Mouse (Mus musculus): ENCODE data around the gene B3gnt8. TPM values are rescaled to one million over a fixed set of nuclear protein-coding genes. Genes with fewer than 3 reads are reported as not detected.
A peak's percentile ranks its signal among the peaks of the same experiment; 100 is the strongest.

The B3gnt8 gene
- total RNA-seq, 1 experiment from 2014 or later, result 4.2 TPM

DNA sequence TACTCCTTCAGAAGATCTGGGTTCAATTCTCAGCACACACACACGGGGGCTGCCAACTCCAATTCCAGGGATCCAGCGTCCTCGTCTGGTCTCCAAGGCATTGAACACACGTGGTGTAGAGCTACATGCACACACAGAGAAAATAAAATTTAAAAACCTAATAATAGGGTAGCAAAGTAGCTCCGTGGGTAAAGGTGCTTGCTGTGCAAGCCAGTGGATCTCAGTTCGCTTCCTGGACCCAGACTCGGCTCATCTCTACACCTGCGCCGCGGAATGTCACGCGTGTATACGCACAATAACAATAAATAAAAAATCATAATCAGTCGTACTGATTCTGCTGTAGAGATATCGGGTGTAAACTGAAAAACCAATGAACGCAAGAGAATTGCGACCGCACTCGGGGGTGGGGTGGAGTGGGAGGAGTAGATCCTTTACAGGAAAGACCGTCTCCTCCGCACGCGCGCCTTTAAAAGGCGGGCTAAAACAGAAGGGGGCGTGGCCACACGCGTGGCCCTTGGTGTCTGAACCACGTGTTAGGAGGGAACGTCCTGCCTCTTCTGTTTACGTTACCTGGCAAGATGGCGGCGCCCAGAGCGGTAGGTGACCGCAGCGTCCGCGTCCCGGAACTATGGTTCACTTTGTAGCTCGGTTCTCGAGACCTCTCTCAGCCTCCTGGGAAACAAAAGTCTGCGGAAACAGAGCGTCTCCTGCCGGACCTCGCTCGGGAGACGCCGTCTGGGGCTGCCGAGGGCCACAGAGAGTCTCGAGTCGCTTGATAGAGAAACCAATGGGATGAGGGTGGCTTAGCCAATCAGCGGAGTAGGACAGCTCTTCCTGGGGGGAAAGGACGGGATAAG lies 7.4 kb upstream of the B3gnt8 start, which contains the start of gene Dmac2:
TSS of gene Dmac2 (plus strand) at position 550 of the 857 bp plus-strand sequence.
- ATAC-seq (replicated peaks; ENCODE audit: low read depth, poor library complexity, severe bottlenecking), result peak; percentile 96

DNA sequence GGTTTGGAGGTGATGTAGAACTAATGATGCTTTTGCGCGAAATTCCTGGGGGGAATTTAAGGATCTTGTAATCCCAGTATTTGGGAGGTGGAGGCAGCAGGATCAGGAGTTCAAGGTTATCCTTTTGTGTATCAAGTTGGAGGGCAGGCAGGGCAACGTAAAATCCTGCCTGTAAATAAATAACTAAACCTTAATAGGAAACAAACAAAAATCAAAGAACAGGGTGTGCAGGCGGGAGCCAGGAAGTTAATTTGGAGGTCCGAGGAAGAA lies 6.8 kb upstream of the B3gnt8 start:
- ATAC-seq (replicated peaks; ENCODE audit: low read depth, poor library complexity, severe bottlenecking), result no peak

GRCm38 (mm10) chr7:25620101-25620500 lies 6.4 kb upstream of the B3gnt8 start:
- no peak for ATAC-seq (replicated peaks; ENCODE audit: low read depth, poor library complexity, severe bottlenecking)

DNA sequence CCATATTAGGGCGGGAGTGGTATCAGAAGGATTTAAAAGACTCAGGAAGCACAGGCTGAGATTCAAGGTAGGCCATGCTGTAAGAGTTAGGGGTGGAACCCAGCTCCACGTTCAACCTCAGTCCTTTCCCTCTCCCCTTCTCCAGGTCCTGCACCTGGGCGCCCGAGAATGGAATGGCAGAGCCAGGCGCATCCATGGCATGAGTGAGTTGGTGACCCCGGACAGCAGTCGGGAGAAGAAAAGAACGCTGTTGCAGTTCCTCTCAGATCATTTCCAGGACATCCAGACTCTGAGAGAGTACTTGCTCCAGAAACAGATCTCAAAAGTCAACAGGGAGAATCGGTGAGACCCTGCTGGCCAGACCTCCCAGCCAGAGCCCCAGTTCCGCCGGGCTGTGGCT lies 5.7 kb upstream of the B3gnt8 start:
- ATAC-seq (replicated peaks; ENCODE audit: low read depth, poor library complexity, severe bottlenecking), result no peak

DNA sequence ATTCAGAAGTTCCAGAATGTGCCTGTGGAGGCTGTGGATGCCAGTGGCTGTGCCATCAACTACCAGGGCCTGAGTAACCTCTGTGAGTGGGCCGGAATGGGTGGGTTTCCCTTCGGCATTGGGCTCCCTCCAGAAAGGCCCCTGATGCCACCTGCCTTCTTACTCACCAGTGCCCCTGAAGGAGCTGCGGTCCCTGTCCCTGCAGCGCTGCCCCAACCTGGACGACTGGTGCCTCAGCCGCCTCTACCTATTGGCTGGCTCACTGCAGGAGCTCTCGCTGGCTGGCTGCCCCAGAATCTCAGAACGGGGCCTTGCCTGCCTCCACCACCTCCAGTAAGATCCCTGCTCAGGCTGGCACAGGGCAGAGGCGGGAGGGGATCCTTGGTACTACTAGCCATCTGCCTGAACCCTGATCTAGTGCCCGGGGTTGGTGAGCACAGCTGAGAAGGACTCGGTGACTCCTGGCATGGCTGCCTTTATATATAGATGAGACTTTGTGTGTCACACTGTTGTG lies 2.5 kb upstream of the B3gnt8 start:
- ATAC-seq (replicated peaks; ENCODE audit: low read depth, poor library complexity, severe bottlenecking), result no peak

DNA sequence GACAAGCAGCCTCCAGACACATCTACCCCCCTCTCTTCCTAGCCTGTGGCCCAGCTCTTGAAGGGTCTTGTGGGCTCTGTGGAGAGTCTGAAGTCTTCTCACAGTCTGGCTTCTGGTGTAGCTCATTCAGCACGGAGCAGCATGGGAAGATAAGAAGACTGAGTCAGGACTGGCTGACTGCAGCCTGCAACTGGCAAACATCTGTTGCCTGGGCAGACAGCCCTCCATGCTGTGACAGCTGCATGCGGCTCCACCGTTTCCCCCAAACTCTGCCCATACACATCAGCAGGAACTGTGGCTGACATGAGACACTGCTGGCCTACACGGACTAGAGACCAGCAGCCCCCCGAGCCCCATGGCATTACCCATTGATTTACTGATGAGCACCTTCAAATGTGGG lies 1.6 kb upstream of the B3gnt8 start:
- ATAC-seq (replicated peaks; ENCODE audit: low read depth, poor library complexity, severe bottlenecking), result no peak

DNA sequence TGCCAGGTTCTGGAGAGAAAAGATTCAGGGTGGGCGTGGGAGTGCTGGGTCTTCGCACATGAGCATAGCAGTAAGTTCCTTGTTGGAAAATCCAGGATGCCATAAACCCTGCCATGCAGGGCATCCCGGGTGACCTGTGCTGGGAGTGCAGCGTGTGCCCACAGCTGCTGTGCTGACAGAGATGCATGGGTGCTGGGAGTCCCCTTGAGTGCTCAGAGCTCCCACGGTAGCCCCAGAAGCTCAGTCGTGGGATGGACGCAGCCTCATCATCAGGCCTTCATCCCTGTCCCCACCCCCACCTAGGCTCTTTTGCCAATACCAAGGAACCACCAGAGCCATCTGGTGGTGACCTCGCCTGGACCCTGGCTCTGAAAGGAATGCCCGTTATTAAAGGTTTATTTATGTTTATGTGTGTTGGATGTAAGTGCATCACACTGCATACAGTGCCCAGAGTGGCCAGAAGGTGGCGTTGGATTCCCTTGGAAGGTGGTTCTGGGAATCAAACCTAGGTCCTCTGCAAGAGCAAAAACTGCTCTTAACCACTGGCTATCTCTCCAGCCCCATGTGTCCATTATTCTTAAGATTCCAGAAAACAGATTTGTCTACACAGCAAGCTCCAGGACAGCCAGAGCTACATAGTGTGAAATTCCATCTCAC lies 732 bp upstream of the B3gnt8 start:
- 0 out of 2 replicates have a peak, but pooled peaks have one; percentile 22 for ATAC-seq (replicated peaks; ENCODE audit: low read depth, poor library complexity, severe bottlenecking)

- ATAC-seq (replicated peaks; ENCODE audit: low read depth, poor library complexity, severe bottlenecking), result peak; percentile 61
Observed at GRCm38 (mm10) chr7:25627431-25628322, 1.2 kb downstream of the B3gnt8 start.

GRCm38 (mm10) chr7:25628323-25628620 lies 1.8 kb downstream of the B3gnt8 start:
- ATAC-seq (replicated peaks; ENCODE audit: low read depth, poor library complexity, severe bottlenecking), result no peak

DNA sequence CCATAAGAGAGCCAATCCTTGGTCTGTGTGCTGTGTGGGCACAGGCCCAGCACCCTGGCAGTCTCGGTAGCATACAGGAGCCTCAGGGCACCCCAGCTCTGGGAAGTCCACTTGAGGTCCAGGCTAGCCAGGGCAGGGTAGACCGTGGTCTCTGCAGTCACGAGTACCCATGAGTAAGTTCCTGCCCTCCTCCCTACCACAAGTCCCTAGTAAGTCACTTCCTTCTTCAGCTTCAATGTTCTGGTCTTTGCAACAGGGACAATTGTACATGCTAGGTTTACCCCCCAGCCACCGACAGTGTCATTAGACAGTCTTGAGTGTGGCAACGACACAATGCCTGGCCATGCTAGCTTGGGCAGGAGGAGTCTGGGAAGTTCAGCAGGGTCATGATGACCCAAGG lies 6.2 kb downstream of the B3gnt8 start:
- peak; percentile 76 for ATAC-seq (replicated peaks; ENCODE audit: low read depth, poor library complexity, severe bottlenecking)

- no peak for ATAC-seq (replicated peaks; ENCODE audit: low read depth, poor library complexity, severe bottlenecking)
Observed at GRCm38 (mm10) chr7:25636373-25636772, 9.9 kb downstream of the B3gnt8 start.

- ATAC-seq (replicated peaks; ENCODE audit: low read depth, poor library complexity, severe bottlenecking), result no peak
Observed at GRCm38 (mm10) chr7:25637099-25637498, 10.6 kb downstream of the B3gnt8 start.

- ATAC-seq (replicated peaks; ENCODE audit: low read depth, poor library complexity, severe bottlenecking), result no peak
Observed at GRCm38 (mm10) chr7:25639754-25640153, 13.3 kb downstream of the B3gnt8 start.

GRCm38 (mm10) chr7:25644136-25644535 lies 17.7 kb downstream of the B3gnt8 start:
- peak; percentile 43 for ATAC-seq (replicated peaks; ENCODE audit: low read depth, poor library complexity, severe bottlenecking)

- ATAC-seq (replicated peaks; ENCODE audit: low read depth, poor library complexity, severe bottlenecking), result peak; percentile 30; the same call in 1 of the 2 replicates
Observed at GRCm38 (mm10) chr7:25644631-25645030, 18.2 kb downstream of the B3gnt8 start.

GRCm38 (mm10) chr7:25645074-25645473 lies 18.6 kb downstream of the B3gnt8 start:
- ATAC-seq (replicated peaks; ENCODE audit: low read depth, poor library complexity, severe bottlenecking), result 0 out of 2 replicates have a peak, but pooled peaks have one; percentile 12

GRCm38 (mm10) chr7:25647574-25648123 lies 21.2 kb downstream of the B3gnt8 start:
- no peak for ATAC-seq (replicated peaks; ENCODE audit: low read depth, poor library complexity, severe bottlenecking)

DNA sequence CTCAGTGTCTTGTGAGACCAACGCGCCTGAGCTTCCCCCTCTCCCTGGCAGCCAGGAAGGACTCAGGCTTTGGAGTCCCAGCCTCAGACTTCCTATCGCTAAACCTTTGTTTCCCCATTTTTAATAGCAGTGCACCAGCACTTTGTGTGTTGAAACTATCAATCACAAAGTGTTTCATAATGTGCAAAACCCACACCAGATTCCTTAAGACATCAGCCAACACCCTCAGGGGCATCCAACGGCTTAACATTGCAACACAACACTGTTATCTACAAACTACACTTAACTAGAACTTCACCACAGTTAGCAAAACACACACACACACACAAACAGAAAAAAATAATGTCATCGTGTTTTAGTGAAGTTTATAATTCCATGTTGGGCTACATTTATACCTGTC lies 23.4 kb downstream of the B3gnt8 start:
- peak; percentile 57 for ATAC-seq (replicated peaks; ENCODE audit: low read depth, poor library complexity, severe bottlenecking)

DNA sequence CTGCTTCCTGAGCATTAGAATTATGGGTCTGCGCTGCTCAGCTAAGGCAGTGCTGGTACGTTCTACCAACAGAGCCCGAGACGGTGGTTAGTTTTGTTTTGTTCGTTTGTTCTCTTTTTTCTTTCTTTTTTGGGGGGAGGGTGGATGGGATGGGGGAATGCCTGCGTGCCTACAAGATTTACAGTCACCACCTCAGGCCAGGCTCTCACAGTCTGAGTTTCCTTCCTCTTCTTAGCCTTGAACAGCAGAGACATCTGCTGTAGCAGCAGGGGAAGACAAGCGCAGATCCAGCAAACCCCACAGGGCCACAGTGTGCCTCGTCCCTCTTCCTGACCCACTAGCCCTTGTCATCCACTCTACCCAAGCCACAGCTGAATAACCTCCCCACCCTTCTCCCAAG lies 24.8 kb downstream of the B3gnt8 start:
- ATAC-seq (replicated peaks; ENCODE audit: low read depth, poor library complexity, severe bottlenecking), result peak; percentile 76

DNA sequence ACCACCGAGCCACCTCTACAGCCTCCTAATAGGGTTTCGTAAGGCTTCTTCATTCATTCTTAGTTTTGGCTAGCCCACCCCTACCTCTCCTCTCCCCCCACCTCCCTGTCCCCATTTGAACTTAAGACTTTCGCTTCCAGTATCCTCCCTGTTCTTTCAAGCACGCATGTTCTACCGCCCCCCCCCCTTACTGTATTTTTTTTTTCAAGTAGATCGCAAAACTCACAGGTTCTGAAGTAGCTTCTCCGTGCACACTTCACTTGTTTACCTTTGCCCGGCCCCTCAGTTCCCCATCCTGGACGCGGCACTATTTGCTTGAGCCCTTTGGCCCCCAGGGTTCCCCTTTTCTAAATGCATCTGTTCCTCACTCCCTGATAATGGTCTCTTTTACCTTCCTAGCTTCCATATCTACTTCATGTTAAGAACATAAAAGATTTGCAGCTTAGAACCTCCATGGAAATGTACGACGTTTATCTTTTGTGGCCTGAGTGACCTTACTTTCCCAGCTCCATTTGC lies 25.8 kb downstream of the B3gnt8 start:
- ATAC-seq (replicated peaks; ENCODE audit: low read depth, poor library complexity, severe bottlenecking), result 0 out of 2 replicates have a peak, but pooled peaks have one; percentile 11

Measured in common myeloid progenitor, adult 5-6 weeks (primary cell).